In genomic region chr2:143207191-143207590, GRCm38 (mm10) we compare ENCODE assay signal across 11 mouse cellular contexts.
DNase-seq lines count a peak whose midpoint lies in the region; ATAC-seq lines count a peak whose summit lies in the region.
"Had no signal": no experiment of that assay in that cellular context is flagged by ENCODE, and none has a peak within 500 bp of the region (broad histone marks: within the 10 kb centered on the region; RNA-seq: fewer than 3 reads in every experiment).

No protein-coding gene starts in this region.

- no peak overlapping the region for H3K9ac ChIP-seq in neural tube, embryonic 15.5 days (replicated peaks)
- H3K9ac ChIP-seq: liver, embryonic 15.5 days had no signal

- no peaks in the 10 kb centered on the region for H3K9me3 ChIP-seq in neural tube, embryonic 15.5 days (replicated peaks)
- H3K9me3 ChIP-seq: liver, embryonic 15.5 days had no signal

- no peak overlapping the region for H3K4me3 ChIP-seq in neural tube, embryonic 15.5 days (replicated peaks)
- H3K4me3 ChIP-seq: liver, embryonic 15.5 days had no signal

- no peak overlapping the region for H3K27ac ChIP-seq in neural tube, embryonic 15.5 days (replicated peaks)
- H3K27ac ChIP-seq: liver, embryonic 15.5 days had no signal

- ATAC-seq in neural tube, embryonic 15.5 days (ENCODE audit: low FRiP score) = no peak

- H3K4me1 ChIP-seq in neural tube, embryonic 15.5 days = no peaks in the 10 kb centered on the region
- H3K4me1 ChIP-seq: liver, embryonic 15.5 days had no signal

- H3K27me3 ChIP-seq in neural tube, embryonic 15.5 days (replicated peaks) = no peaks in the 10 kb centered on the region
- H3K27me3 ChIP-seq: liver, embryonic 15.5 days had no signal

- no peak overlapping the region for H3K4me2 ChIP-seq in neural tube, embryonic 15.5 days
- H3K4me2 ChIP-seq: liver, embryonic 15.5 days had no signal

- intact Hi-C loops in gastrocnemius, postnatal 14 days (cut with DNase I; ENCODE audit: low total_unique reads) = no loop called here

- DNase-seq in gastrocnemius, postnatal 10 days = peak; percentile 8
- DNase-seq in gastrocnemius, postnatal 14 days = no peak
- peak; percentile 41 for DNase-seq in neural tube, embryonic 10.5 days (ENCODE audit: extremely low spot score, low spot score)
- DNase-seq in embryo, embryonic 11.5 days (ENCODE audit: low read depth, low spot score) = peak; percentile 54
- DNase-seq in yolk sac, embryonic 10.5 days (ENCODE audit: low spot score) = peak; percentile 9
- DNase-seq in right cerebral cortex, adult 18-20 months = no peak
- no peak for DNase-seq in layer of hippocampus, adult 18-20 months (ENCODE audit: low spot score in 2 of 2)
- DNase-seq: cerebellum, adult 9-10 months; kidney, adult 18-20 months had no signal

- 43% methylated on average over 5 of the region's 5 CpGs for WGBS in neural tube, embryonic 15.5 days

- H3K36me3 ChIP-seq in neural tube, embryonic 15.5 days = no peaks in the 10 kb centered on the region
- H3K36me3 ChIP-seq: liver, embryonic 15.5 days had no signal

Comparison
In these comparisons a context has a peak if more than half of its experiments do, and no peak if none do; other contexts are left out.
1. DNase-seq: peak in gastrocnemius, postnatal 10 days (single experiment), neural tube, embryonic 10.5 days (single experiment), embryo, embryonic 11.5 days (single experiment) and yolk sac, embryonic 10.5 days (single experiment); none in gastrocnemius, postnatal 14 days (single experiment), right cerebral cortex, adult 18-20 months (single experiment) and layer of hippocampus, adult 18-20 months (0 of 2).